Mouse (Mus musculus): ENCODE results near the gene Coq8a. TPM values are rescaled to one million over a fixed set of nuclear protein-coding genes. Genes with fewer than 3 reads are reported as not detected.

Gene Coq8a
- polyA plus RNA-seq, 1 experiment, result 12.4 TPM

GRCm38 (mm10) chr1:180162986-180163385, 36.4 kb downstream of the Coq8a start:
- no peaks in the 10 kb centered on the region for H3K27me3 ChIP-seq (ENCODE audit: control insufficient read depth, insufficient read depth, low read length)
- no peak overlapping the region for H3K4me3 ChIP-seq (ENCODE audit: control insufficient read depth, low read depth, low read length)
- no peaks in the 10 kb centered on the region for H3K36me3 ChIP-seq (ENCODE audit: control insufficient read depth, insufficient read depth, low read length)
- H3K4me1 ChIP-seq (ENCODE audit: control insufficient read depth, insufficient read depth, low read length), result no peaks in the 10 kb centered on the region
- H3K27ac ChIP-seq (ENCODE audit: control insufficient read depth, insufficient read depth, low read depth, low read length), result no peak overlapping the region
- TF ChIP-seq POLR2A (IDR thresholded peaks at IDR 0.05; ENCODE audit: control insufficient read depth, low read depth, low read length), result no peak
- no peak for TF ChIP-seq CTCF (IDR thresholded peaks at IDR 0.05; ENCODE audit: control insufficient read depth, insufficient read depth, insufficient replicate concordance, low read depth, low read length)

DNA sequence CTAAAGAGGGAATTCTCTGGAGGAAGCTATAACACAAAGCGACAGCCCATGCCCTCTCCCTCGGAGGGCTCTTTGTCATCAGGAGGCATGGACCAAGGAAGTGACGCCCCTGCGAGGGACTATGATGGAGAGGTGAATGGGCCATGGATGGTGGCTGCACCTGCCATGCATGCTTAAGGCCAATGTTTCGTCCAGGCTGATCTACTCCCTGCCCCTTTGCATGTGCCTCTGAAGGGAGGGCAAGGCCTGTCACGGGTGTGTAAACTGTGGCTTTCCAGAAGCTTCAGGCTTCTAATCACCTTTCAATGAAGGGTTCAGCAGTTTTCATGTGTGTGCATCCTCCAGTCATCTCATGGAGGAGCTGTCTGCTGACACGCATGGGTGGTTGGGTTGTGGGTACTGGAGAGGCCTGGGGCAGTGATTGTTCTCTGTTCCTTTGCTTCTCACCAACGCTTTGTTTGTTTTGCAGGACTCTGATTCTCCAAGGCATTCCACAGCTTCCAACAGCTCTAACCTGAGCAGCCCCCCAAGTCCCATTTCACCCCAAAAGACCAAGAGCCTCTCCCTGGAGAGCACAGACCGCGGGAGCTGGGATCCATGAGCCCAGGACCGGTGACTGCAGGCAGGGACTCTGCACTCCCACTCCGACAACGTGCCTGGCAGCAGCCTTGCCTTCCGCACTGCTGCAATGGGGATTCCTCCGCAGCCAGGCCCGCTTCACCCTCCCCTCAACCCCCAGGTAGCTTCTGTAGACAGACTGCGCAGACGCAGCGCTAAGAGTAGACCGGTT, 37.6 kb downstream of the Coq8a start:
- Histone ChIP-seq H3K4me1 (ENCODE audit: control insufficient read depth, insufficient read depth, low read length) (no peaks in the 10 kb centered on the region), H3K27ac (ENCODE audit: control insufficient read depth, insufficient read depth, low read depth, low read length) (no peak overlapping the region), H3K27me3 (ENCODE audit: control insufficient read depth, insufficient read depth, low read length) (no peaks in the 10 kb centered on the region), H3K4me3 (ENCODE audit: control insufficient read depth, low read depth, low read length) (no peak overlapping the region), H3K36me3 (ENCODE audit: control insufficient read depth, insufficient read depth, low read length) (no peaks in the 10 kb centered on the region)
- TF ChIP-seq CTCF (IDR thresholded peaks at IDR 0.05; ENCODE audit: control insufficient read depth, insufficient read depth, insufficient replicate concordance, low read depth, low read length) (no peak), POLR2A (IDR thresholded peaks at IDR 0.05; ENCODE audit: control insufficient read depth, low read depth, low read length) (no peak)

DNA sequence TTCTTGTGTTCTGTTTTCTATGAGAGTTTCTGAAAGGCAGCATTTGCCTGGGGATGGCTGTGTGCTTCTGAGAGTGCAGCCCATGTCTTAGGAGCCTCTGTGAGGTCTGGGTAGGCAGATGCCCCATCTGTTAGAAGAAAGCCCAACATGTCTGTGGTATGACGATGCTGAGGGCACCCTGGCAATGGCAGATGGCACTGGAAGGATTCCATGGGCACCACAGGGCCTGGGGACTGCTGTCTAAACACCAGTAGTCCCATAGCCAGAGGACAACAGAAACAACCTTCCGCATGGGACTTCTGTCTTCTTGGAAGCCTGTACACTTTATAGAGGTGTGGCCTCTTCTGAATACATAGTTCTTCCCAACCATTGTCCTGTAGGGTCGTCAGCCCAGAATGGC, 38.2 kb downstream of the Coq8a start:
- H3K27ac ChIP-seq (ENCODE audit: control insufficient read depth, insufficient read depth, low read depth, low read length), result no peak overlapping the region
- H3K27me3 ChIP-seq (ENCODE audit: control insufficient read depth, insufficient read depth, low read length), result no peaks in the 10 kb centered on the region
- no peaks in the 10 kb centered on the region for H3K36me3 ChIP-seq (ENCODE audit: control insufficient read depth, insufficient read depth, low read length)
- no peak for TF ChIP-seq CTCF (IDR thresholded peaks at IDR 0.05; ENCODE audit: control insufficient read depth, insufficient read depth, insufficient replicate concordance, low read depth, low read length)
- TF ChIP-seq POLR2A (IDR thresholded peaks at IDR 0.05; ENCODE audit: control insufficient read depth, low read depth, low read length), result no peak
- no peaks in the 10 kb centered on the region for H3K4me1 ChIP-seq (ENCODE audit: control insufficient read depth, insufficient read depth, low read length)
- no peak overlapping the region for H3K4me3 ChIP-seq (ENCODE audit: control insufficient read depth, low read depth, low read length)

GRCm38 (mm10) chr1:180160545-180160944, 38.9 kb downstream of the Coq8a start:
- H3K4me3 ChIP-seq (ENCODE audit: control insufficient read depth, low read depth, low read length), result no peak overlapping the region
- H3K4me1 ChIP-seq (ENCODE audit: control insufficient read depth, insufficient read depth, low read length), result no peaks in the 10 kb centered on the region

DNA sequence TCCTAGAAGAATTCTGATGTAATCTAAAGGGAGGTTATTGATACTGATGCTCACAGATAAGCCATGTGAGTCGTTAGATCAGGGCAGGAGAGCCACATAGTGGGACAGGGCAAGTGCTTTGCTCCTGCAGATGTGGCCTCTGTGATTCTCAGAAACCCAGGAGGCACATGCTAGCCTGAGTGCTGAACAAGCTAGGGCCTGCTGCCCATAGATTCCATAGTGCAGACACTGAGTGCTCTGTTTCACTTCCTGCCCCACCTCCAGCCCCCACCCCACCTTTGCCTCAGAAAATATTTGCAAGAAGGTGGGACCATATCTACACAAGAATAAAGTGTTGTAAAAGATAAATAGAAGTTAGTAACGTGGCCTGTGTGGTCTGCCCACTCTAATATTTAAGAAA, 40.8 kb downstream of the Coq8a start:
- Histone ChIP-seq H3K36me3 (ENCODE audit: control insufficient read depth, insufficient read depth, low read length) (no peaks in the 10 kb centered on the region), H3K4me3 (ENCODE audit: control insufficient read depth, low read depth, low read length) (no peak overlapping the region), H3K27me3 (ENCODE audit: control insufficient read depth, insufficient read depth, low read length) (no peaks in the 10 kb centered on the region), H3K27ac (ENCODE audit: control insufficient read depth, insufficient read depth, low read depth, low read length) (no peak overlapping the region), H3K4me1 (ENCODE audit: control insufficient read depth, insufficient read depth, low read length) (no peaks in the 10 kb centered on the region)
- no peak for TF ChIP-seq CTCF (IDR thresholded peaks at IDR 0.05; ENCODE audit: control insufficient read depth, insufficient read depth, insufficient replicate concordance, low read depth, low read length)
- TF ChIP-seq POLR2A (IDR thresholded peaks at IDR 0.05; ENCODE audit: control insufficient read depth, low read depth, low read length), result no peak

More at GRCm38 (mm10) chr1:180160545-180160944, 38.9 kb downstream of the Coq8a start:
- no peak for TF ChIP-seq POLR2A (IDR thresholded peaks at IDR 0.05; ENCODE audit: control insufficient read depth, low read depth, low read length)
- no peak for TF ChIP-seq CTCF (IDR thresholded peaks at IDR 0.05; ENCODE audit: control insufficient read depth, insufficient read depth, insufficient replicate concordance, low read depth, low read length)
- Histone ChIP-seq H3K27ac (ENCODE audit: control insufficient read depth, insufficient read depth, low read depth, low read length) (no peak overlapping the region), H3K27me3 (ENCODE audit: control insufficient read depth, insufficient read depth, low read length) (no peaks in the 10 kb centered on the region), H3K36me3 (ENCODE audit: control insufficient read depth, insufficient read depth, low read length) (no peaks in the 10 kb centered on the region)

- H3K36me3 ChIP-seq (ENCODE audit: control insufficient read depth, insufficient read depth, low read length), result no peaks in the 10 kb centered on the region
- H3K4me3 ChIP-seq (ENCODE audit: control insufficient read depth, low read depth, low read length), result no peak overlapping the region
- no peaks in the 10 kb centered on the region for H3K27me3 ChIP-seq (ENCODE audit: control insufficient read depth, insufficient read depth, low read length)
- no peak overlapping the region for H3K27ac ChIP-seq (ENCODE audit: control insufficient read depth, insufficient read depth, low read depth, low read length)
- TF ChIP-seq CTCF (IDR thresholded peaks at IDR 0.05; ENCODE audit: control insufficient read depth, insufficient read depth, insufficient replicate concordance, low read depth, low read length), result no peak
- H3K4me1 ChIP-seq (ENCODE audit: control insufficient read depth, insufficient read depth, low read length), result no peaks in the 10 kb centered on the region
These were observed 48.2 kb downstream of the Coq8a start for GRCm38 (mm10) chr1:180151191-180151590.

DNA sequence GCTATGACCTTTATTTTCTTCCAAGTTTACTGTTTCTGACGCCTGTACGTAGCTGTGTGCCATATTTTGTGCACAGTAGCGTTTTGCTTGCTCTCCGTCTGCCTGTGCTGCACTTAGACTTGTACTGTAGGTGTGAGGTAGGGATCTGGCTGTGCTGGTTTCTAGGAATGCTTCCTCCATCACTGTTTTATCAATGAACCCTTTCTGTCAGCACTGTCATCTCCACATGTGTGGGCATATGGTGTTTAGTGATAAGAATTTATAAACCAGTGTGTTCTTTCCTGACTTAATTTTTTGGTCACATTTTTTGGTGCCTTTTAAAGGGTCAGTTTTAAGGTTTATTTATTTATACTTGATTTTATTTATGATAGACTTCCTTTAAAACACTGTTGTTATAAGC, 50.8 kb downstream of the Coq8a start:
- H3K36me3 ChIP-seq (ENCODE audit: control insufficient read depth, insufficient read depth, low read length), result no peaks in the 10 kb centered on the region; the same call in 1 of the 2 replicates
- TF ChIP-seq POLR2A (IDR thresholded peaks at IDR 0.05; ENCODE audit: control insufficient read depth, low read depth, low read length) (no peak), CTCF (IDR thresholded peaks at IDR 0.05; ENCODE audit: control insufficient read depth, insufficient read depth, insufficient replicate concordance, low read depth, low read length) (no peak)
- H3K4me3 ChIP-seq (ENCODE audit: control insufficient read depth, low read depth, low read length), result no peak overlapping the region
- no peaks in the 10 kb centered on the region for H3K4me1 ChIP-seq (ENCODE audit: control insufficient read depth, insufficient read depth, low read length)
- no peak overlapping the region for H3K27ac ChIP-seq (ENCODE audit: control insufficient read depth, insufficient read depth, low read depth, low read length)
- H3K27me3 ChIP-seq (ENCODE audit: control insufficient read depth, insufficient read depth, low read length), result no peaks in the 10 kb centered on the region

Measured in testis, adult 2 months (tissue).